19 mouse cellular contexts compared by ENCODE assay signal in genomic region chr9:58341795-58342194, GRCm38 (mm10). TPM values are rescaled to one million over a fixed set of nuclear protein-coding genes. Genes with fewer than 3 reads are reported as not detected.
"Had no signal": no experiment of that assay in that cellular context is flagged by ENCODE, and none has a peak within 500 bp of the region (broad histone marks: within the 10 kb centered on the region; RNA-seq: fewer than 3 reads in every experiment).

No protein-coding gene starts in this region.

- H3K4me2 ChIP-seq: limb, embryonic 12.5 days; lung, embryonic 15.5 days; midbrain, embryonic 12.5 days; neural tube, embryonic 15.5 days had no signal

- H3K4me3 ChIP-seq: limb, embryonic 12.5 days; lung, embryonic 15.5 days; midbrain, embryonic 12.5 days; myocyte; neural tube, embryonic 15.5 days had no signal

- H3K27ac ChIP-seq: kidney, postnatal 0 days; limb, embryonic 12.5 days; liver, embryonic 14.5 days; lung, embryonic 15.5 days; midbrain, embryonic 12.5 days; neural tube, embryonic 15.5 days had no signal

- H3K27me3 ChIP-seq: limb, embryonic 12.5 days; lung, embryonic 15.5 days; neural tube, embryonic 15.5 days had no signal

- H3K9ac ChIP-seq: limb, embryonic 12.5 days; liver, embryonic 14.5 days; lung, embryonic 15.5 days; midbrain, embryonic 12.5 days; neural tube, embryonic 15.5 days had no signal

- H3K36me3 ChIP-seq: limb, embryonic 12.5 days; lung, embryonic 15.5 days; midbrain, embryonic 12.5 days; neural tube, embryonic 15.5 days had no signal

- DNase-seq: kidney, adult 11 months; kidney, adult 9 months; kidney, postnatal 36 days; liver; thymus, adult 18-20 months; thymus, postnatal 14 days had no signal

- H3K9me3 ChIP-seq: limb, embryonic 12.5 days; lung, embryonic 15.5 days; midbrain, embryonic 12.5 days; neural tube, embryonic 15.5 days had no signal

RNA-seq across cellular contexts. Expression of gene Tbc1d21, which starts 28.5 kb away (rescaled TPM):
- total RNA-seq: layer of hippocampus, adult 8-10 months; layer of hippocampus, postnatal 14 days; left cerebral cortex, adult 18-20 months; left cerebral cortex, postnatal 14 days; megakaryocyte-erythroid progenitor cell, adult 5-6 weeks had no signal
- polyA plus RNA-seq: kidney, postnatal 0 days; limb, embryonic 12.5 days; liver, embryonic 14.5 days; lung, embryonic 15.5 days; midbrain, embryonic 12.5 days; neural tube, embryonic 11.5 days; neural tube, embryonic 15.5 days had no signal

RNA-seq across cellular contexts. Expression of gene Loxl1, which starts 28.8 kb away (rescaled TPM):
- total RNA-seq: megakaryocyte-erythroid progenitor cell, adult 5-6 weeks had no signal
